ENCODE assay signal across 8 mouse cellular contexts in genomic region chr12:16643508-16644345, GRCm38 (mm10). TPM values are rescaled to one million over a fixed set of nuclear protein-coding genes. Genes with fewer than 3 reads are reported as not detected.
DNase-seq lines count a peak whose midpoint lies in the region; ATAC-seq and TF ChIP-seq lines count a peak whose summit lies in the region.

No protein-coding gene starts in this region.

- intact Hi-C loops in heart, postnatal 14 days (cut with DNase I) = no loop called here

- DNase-seq in lung, embryonic 14.5 days = peak; percentile 13
- DNase-seq in lung, postnatal 10 days = no peak
- DNase-seq in forebrain, embryonic 14.5 days (ENCODE audit: low spot score) = peak; percentile 86
- DNase-seq in heart, postnatal 14 days = peak; percentile 71 to 77
- DNase-seq in skeletal muscle tissue, adult 2 months (ENCODE audit: low read depth, low spot score) = peak; percentile 95
- DNase-seq in urinary bladder, postnatal 10 days (ENCODE audit: low spot score) = no peak

- H3K9ac ChIP-seq in lung, embryonic 14.5 days = no peak overlapping the region
- peak overlapping the region; percentile 13; the same call in 1 of the 2 replicates for H3K9ac ChIP-seq in forebrain, embryonic 14.5 days (ENCODE audit: low read length)
- H3K9ac ChIP-seq in limb, embryonic 15.5 days = no peak overlapping the region

- TF ChIP-seq CTCF in lung, embryonic 14.5 days (IDR thresholded peaks at IDR 0.05; ENCODE audit: low read depth) = no peak

- H3K4me3 ChIP-seq in lung, embryonic 14.5 days (ENCODE audit: low read depth, low read length) = no peak overlapping the region
- H3K4me3 ChIP-seq in forebrain, embryonic 14.5 days (ENCODE audit: low read depth, low read length) = no peak overlapping the region
- H3K4me3 ChIP-seq in limb, embryonic 15.5 days = no peak overlapping the region

- no peaks in the 10 kb centered on the region for H3K4me1 ChIP-seq in lung, embryonic 14.5 days (ENCODE audit: insufficient read depth)
- H3K4me1 ChIP-seq in forebrain, embryonic 14.5 days (ENCODE audit: control insufficient read depth, insufficient read depth, low read length) = peaks cover 12% of the 10 kb centered on the region
- peaks cover 8% of the 10 kb centered on the region for H3K4me1 ChIP-seq in limb, embryonic 15.5 days

- H3K4me2 ChIP-seq in lung, embryonic 14.5 days = no peak overlapping the region
- H3K4me2 ChIP-seq in forebrain, embryonic 14.5 days (ENCODE audit: low read length) = no peak overlapping the region
- H3K4me2 ChIP-seq in limb, embryonic 15.5 days = no peak overlapping the region

- ATAC-seq in lung, embryonic 14.5 days (ENCODE audit: insufficient read depth) = no peak
- peak; percentile 90 for ATAC-seq in forebrain, embryonic 14.5 days
- ATAC-seq in limb, embryonic 15.5 days (ENCODE audit: insufficient number of reproducible peaks, low FRiP score, low TSS enrichment, low read depth) = peak; percentile 50; the same call in 1 of the 2 replicates
- ATAC-seq in activated CD4-positive, CD25-positive, alpha-beta regulatory T cell, adult 4 months = no peak

- WGBS in lung, embryonic 14.5 days = 47% methylated on average over 12 of the region's 12 CpGs
- WGBS in forebrain, embryonic 14.5 days = 29% methylated on average over 12 of the region's 12 CpGs
- WGBS in limb, embryonic 15.5 days = 46% methylated on average over 12 of the region's 12 CpGs

- H3K36me3 ChIP-seq in lung, embryonic 14.5 days (ENCODE audit: insufficient read depth) = no peaks in the 10 kb centered on the region
- no peaks in the 10 kb centered on the region for H3K36me3 ChIP-seq in forebrain, embryonic 14.5 days (ENCODE audit: control insufficient read depth, insufficient read depth, low read length)
- no peaks in the 10 kb centered on the region for H3K36me3 ChIP-seq in limb, embryonic 15.5 days

- no peaks in the 10 kb centered on the region for H3K9me3 ChIP-seq in lung, embryonic 14.5 days (ENCODE audit: low read depth, low read length)
- H3K9me3 ChIP-seq in forebrain, embryonic 14.5 days (replicated peaks; ENCODE audit: control insufficient read depth, low read length) = no peaks in the 10 kb centered on the region
- H3K9me3 ChIP-seq in limb, embryonic 15.5 days = no peaks in the 10 kb centered on the region

- no peaks in the 10 kb centered on the region for H3K27me3 ChIP-seq in lung, embryonic 14.5 days (ENCODE audit: insufficient read depth, low read length)
- no peaks in the 10 kb centered on the region for H3K27me3 ChIP-seq in forebrain, embryonic 14.5 days (replicated peaks; ENCODE audit: control insufficient read depth, insufficient read depth, low read length)
- H3K27me3 ChIP-seq in limb, embryonic 15.5 days = no peaks in the 10 kb centered on the region

- H3K27ac ChIP-seq in lung, embryonic 14.5 days (ENCODE audit: low read depth) = no peak overlapping the region
- peak overlapping the region; percentile 70 for H3K27ac ChIP-seq in forebrain, embryonic 14.5 days (ENCODE audit: low read depth, low read length)
- no peak overlapping the region for H3K27ac ChIP-seq in limb, embryonic 15.5 days

RNA-seq across cellular contexts. Expression of gene Ntsr2, which starts 9.5 kb away (rescaled TPM):
- not detected in 2 replicates for polyA plus RNA-seq in lung, embryonic 14.5 days (2014; fragmentation: Nextera tagmentation; extraction: Ambion mirVana)
- 0.77 and 1.0 TPM in 2 replicates for polyA plus RNA-seq in forebrain, embryonic 14.5 days (2014; fragmentation: Nextera tagmentation; extraction: Ambion mirVana)
- total RNA-seq in heart, postnatal 14 days (2021) = 1 to 10 TPM; 7.4 TPM
- not detected in 2 replicates for polyA plus RNA-seq in limb, embryonic 15.5 days (2015; fragmentation: Nextera tagmentation; extraction: Ambion mirVana)
- not detected for polyA plus RNA-seq in activated CD4-positive, CD25-positive, alpha-beta regulatory T cell, adult 4 months (2017; shearing (Covaris generic))

RNA-seq across cellular contexts. Expression of gene Lpin1, which starts 33.0 kb away (rescaled TPM):
- polyA plus RNA-seq in lung, embryonic 14.5 days (2014; fragmentation: Nextera tagmentation; extraction: Ambion mirVana) = 4.0 and 4.6 TPM in 2 replicates
- polyA plus RNA-seq in forebrain, embryonic 14.5 days (2014; fragmentation: Nextera tagmentation; extraction: Ambion mirVana) = 11.6 and 15.1 TPM in 2 replicates
- total RNA-seq in heart, postnatal 14 days (2021) = 100 to 1,000 TPM; 130 to 137 TPM
- 5.5 and 5.7 TPM in 2 replicates for polyA plus RNA-seq in limb, embryonic 15.5 days (2015; fragmentation: Nextera tagmentation; extraction: Ambion mirVana)
- 10 to 100 TPM; 10.9 to 12.0 TPM for polyA plus RNA-seq in activated CD4-positive, CD25-positive, alpha-beta regulatory T cell, adult 4 months (2017; shearing (Covaris generic))

Comparison
In these comparisons a context has a peak if more than half of its experiments do, and no peak if none do; other contexts are left out.
1. DNase-seq: peak in lung, embryonic 14.5 days (single experiment), forebrain, embryonic 14.5 days (single experiment), heart, postnatal 14 days (2 of 2) and skeletal muscle tissue, adult 2 months (single experiment); none in lung, postnatal 10 days (single experiment) and urinary bladder, postnatal 10 days (single experiment).
2. ATAC-seq: peak in forebrain, embryonic 14.5 days (single experiment) and limb, embryonic 15.5 days (single experiment); none in lung, embryonic 14.5 days (single experiment) and activated CD4-positive, CD25-positive, alpha-beta regulatory T cell, adult 4 months (single experiment).